Mouse (Mus musculus): ENCODE results near the gene Hist1h2br. TPM values are rescaled to one million over a fixed set of nuclear protein-coding genes. Genes with fewer than 3 reads are reported as not detected.

Gene Hist1h2br
- polyA plus RNA-seq, 1 experiment from 2014 or later: 26.3 TPM

Small RNAs within 50 kb of the gene (microRNA-seq; reads per million reads assigned to microRNA genes)
- not detected for gene Gm19658
- 1.1 reads per million for gene Gm44346
- not detected for gene Gm44466

Other genes with a start within 250 kb of the Hist1h2br start
- gene Olfr1362, start 219.7 kb upstream of the Hist1h2br start, polyA plus RNA-seq (2016; fragmentation: Nextera tagmentation; extraction: Ambion mirVana): not detected in 2 replicates
- not detected in 2 replicates for gene Olfr11, start 191.2 kb upstream of the Hist1h2br start, polyA plus RNA-seq (2016; fragmentation: Nextera tagmentation; extraction: Ambion mirVana)
- gene Olfr1361, start 170.4 kb upstream of the Hist1h2br start, polyA plus RNA-seq (2016; fragmentation: Nextera tagmentation; extraction: Ambion mirVana): not detected in 2 replicates
- not detected in 2 replicates for gene Olfr1360, start 156.3 kb upstream of the Hist1h2br start, polyA plus RNA-seq (2016; fragmentation: Nextera tagmentation; extraction: Ambion mirVana)
- not detected in 2 replicates for gene Olfr1359, start 135.6 kb upstream of the Hist1h2br start, polyA plus RNA-seq (2016; fragmentation: Nextera tagmentation; extraction: Ambion mirVana)
- 1.5 and 1.7 TPM in 2 replicates for gene Hist1h2bl, start 117.6 kb upstream of the Hist1h2br start, polyA plus RNA-seq (2016; fragmentation: Nextera tagmentation; extraction: Ambion mirVana)
- 13.8 and 17.6 TPM in 2 replicates for gene Hist1h2ai, start 117.3 kb upstream of the Hist1h2br start, polyA plus RNA-seq (2016; fragmentation: Nextera tagmentation; extraction: Ambion mirVana)
- gene Hist1h3h, start 116.1 kb upstream of the Hist1h2br start, polyA plus RNA-seq (2016; fragmentation: Nextera tagmentation; extraction: Ambion mirVana): 8.3 and 14.2 TPM in 2 replicates
- gene Hist1h2bm, start 111.7 kb upstream of the Hist1h2br start, polyA plus RNA-seq (2016; fragmentation: Nextera tagmentation; extraction: Ambion mirVana): 6.4 and 6.5 TPM in 2 replicates
- 0.59 and 0.75 TPM in 2 replicates for gene Hist1h4j, start 98.7 kb upstream of the Hist1h2br start, polyA plus RNA-seq (2016; fragmentation: Nextera tagmentation; extraction: Ambion mirVana)
- gene Hist1h4k, start 83.2 kb upstream of the Hist1h2br start, polyA plus RNA-seq (2016; fragmentation: Nextera tagmentation; extraction: Ambion mirVana): 3.7 and 5.9 TPM in 2 replicates
- gene Hist1h2ak, start 79.9 kb upstream of the Hist1h2br start, polyA plus RNA-seq (2016; fragmentation: Nextera tagmentation; extraction: Ambion mirVana): 42.8 and 58.5 TPM in 2 replicates
- gene Hist1h2bn, start 79.6 kb upstream of the Hist1h2br start, polyA plus RNA-seq (2016; fragmentation: Nextera tagmentation; extraction: Ambion mirVana): 8.6 and 8.9 TPM in 2 replicates
- gene Hist1h1b, start 53.1 kb upstream of the Hist1h2br start, polyA plus RNA-seq (2016; fragmentation: Nextera tagmentation; extraction: Ambion mirVana): 41.6 and 43.0 TPM in 2 replicates
- 169 and 188 TPM in 2 replicates for gene Hist1h3i, start 50.4 kb upstream of the Hist1h2br start, polyA plus RNA-seq (2016; fragmentation: Nextera tagmentation; extraction: Ambion mirVana)
- 11.2 and 14.0 TPM in 2 replicates for gene Hist1h2an, start 46.5 kb upstream of the Hist1h2br start, polyA plus RNA-seq (2016; fragmentation: Nextera tagmentation; extraction: Ambion mirVana)
- gene Hist1h2bp, start 46.3 kb upstream of the Hist1h2br start, polyA plus RNA-seq (2016; fragmentation: Nextera tagmentation; extraction: Ambion mirVana): 3.6 and 5.6 TPM in 2 replicates
- 24.4 and 26.2 TPM in 2 replicates for gene Hist1h2bq, start 23.5 kb upstream of the Hist1h2br start, polyA plus RNA-seq (2016; fragmentation: Nextera tagmentation; extraction: Ambion mirVana)
- gene Hist1h2ao, start 23.3 kb upstream of the Hist1h2br start, polyA plus RNA-seq (2016; fragmentation: Nextera tagmentation; extraction: Ambion mirVana): not detected in 2 replicates
- gene Hist1h4m, start 22.0 kb upstream of the Hist1h2br start, polyA plus RNA-seq (2016; fragmentation: Nextera tagmentation; extraction: Ambion mirVana): not detected in 2 replicates
- 20.8 and 25.3 TPM in 2 replicates for gene Hist1h4n, start 1.5 kb upstream of the Hist1h2br start, polyA plus RNA-seq (2016; fragmentation: Nextera tagmentation; extraction: Ambion mirVana)
- gene Hist1h2ap, start 236 bp upstream of the Hist1h2br start, polyA plus RNA-seq (2016; fragmentation: Nextera tagmentation; extraction: Ambion mirVana): 5,867 and 6,049 TPM in 2 replicates
- gene Zfp184, start 111.4 kb downstream of the Hist1h2br start, polyA plus RNA-seq (2016; fragmentation: Nextera tagmentation; extraction: Ambion mirVana): 1.9 and 2.5 TPM in 2 replicates
- gene Pom121l2, start 147.5 kb downstream of the Hist1h2br start, polyA plus RNA-seq (2016; fragmentation: Nextera tagmentation; extraction: Ambion mirVana): not detected in 2 replicates
- 0.22 and 0.33 TPM in 2 replicates for gene Prss16, start 176.0 kb downstream of the Hist1h2br start, polyA plus RNA-seq (2016; fragmentation: Nextera tagmentation; extraction: Ambion mirVana)
- gene Hist1h2ah, start 201.8 kb downstream of the Hist1h2br start, polyA plus RNA-seq (2016; fragmentation: Nextera tagmentation; extraction: Ambion mirVana): 9.3 and 17.8 TPM in 2 replicates
- 4.4 and 4.8 TPM in 2 replicates for gene Hist1h2bk, start 202.1 kb downstream of the Hist1h2br start, polyA plus RNA-seq (2016; fragmentation: Nextera tagmentation; extraction: Ambion mirVana)
- gene Hist1h4i, start 207.6 kb downstream of the Hist1h2br start, polyA plus RNA-seq (2016; fragmentation: Nextera tagmentation; extraction: Ambion mirVana): 44.1 and 49.4 TPM in 2 replicates
- 24.0 and 28.2 TPM in 2 replicates for gene Hist1h2ag, start 209.2 kb downstream of the Hist1h2br start, polyA plus RNA-seq (2016; fragmentation: Nextera tagmentation; extraction: Ambion mirVana)
- gene Hist1h2bj, start 209.5 kb downstream of the Hist1h2br start, polyA plus RNA-seq (2016; fragmentation: Nextera tagmentation; extraction: Ambion mirVana): 14.5 and 17.1 TPM in 2 replicates